Mouse (Mus musculus) layer of hippocampus, postnatal 14 days (tissue): ENCODE measurements around the gene Krtcap3. TPM values are rescaled to one million over a fixed set of nuclear protein-coding genes. Genes with fewer than 3 reads are reported as not detected.

Source experiments
- DNase-seq, 2 experiments: peaks; one replicate each; pipeline ENCODE4 v3.0.0; 2021 to 2022; ENCODE audit warnings: low spot score in 2 of 2, mixed read lengths in 1 of 2
- total RNA-seq, 2 experiments: library from RNA; stranded (reverse); gene quantifications; 2 replicates each; pipeline ENCODE4 v1.2.3; 2021

Krtcap3 gene
- total RNA-seq, 2 experiments from 2014 or later = 1.3 to 1.9 TPM

DNA sequence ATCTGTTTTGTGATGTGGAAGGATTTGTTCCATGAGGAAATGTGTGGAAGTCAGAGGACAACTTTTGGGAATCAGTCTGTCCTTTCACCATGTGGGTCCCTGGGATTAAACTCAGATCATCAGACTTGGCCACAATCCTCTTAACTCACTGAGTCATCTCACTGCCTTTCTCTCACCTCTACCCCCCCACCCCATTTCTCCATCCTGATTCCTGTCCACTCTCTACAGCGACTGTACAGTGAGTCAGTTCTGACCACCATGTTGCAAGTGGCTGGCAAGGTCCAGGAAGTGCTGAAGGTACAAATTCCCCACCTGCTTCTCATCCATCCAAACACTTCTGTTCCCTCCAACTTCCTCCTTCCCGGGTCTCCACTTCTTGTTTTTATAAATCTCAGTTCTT is 47.0 kb downstream of the Krtcap3 start:
- no peak for DNase-seq

DNA sequence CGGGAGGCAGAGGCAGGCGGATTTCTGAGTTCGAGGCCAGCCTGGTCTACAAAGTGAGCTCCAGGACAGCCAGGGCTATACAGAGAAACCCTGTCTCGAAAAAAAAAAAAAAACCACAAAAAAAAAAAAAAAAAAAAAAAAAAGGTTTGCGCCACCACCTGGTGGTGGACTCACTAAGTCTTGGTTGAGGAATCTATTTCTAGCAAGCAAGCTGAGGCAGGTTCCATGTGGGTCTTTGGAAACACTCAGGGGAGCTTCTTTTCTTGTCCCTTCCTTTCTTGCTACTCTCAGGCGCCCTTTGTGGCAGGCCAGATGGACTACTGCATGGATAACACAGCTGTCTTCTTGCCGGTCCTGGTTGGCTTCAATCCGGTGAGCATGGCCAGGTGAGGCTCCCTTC is 50.4 kb downstream of the Krtcap3 start:
- DNase-seq = no peak

Other genes with a start within 250 kb of the Krtcap3 start
- 10 to 100 TPM; 73.9 to 86.6 TPM for gene Atraid, start 203.4 kb upstream of the Krtcap3 start, total RNA-seq
- gene Slc5a6, start 202.8 kb upstream of the Krtcap3 start, total RNA-seq = 10 to 100 TPM; 12.4 to 13.3 TPM
- 10 to 100 TPM; 15.6 to 17.5 TPM for gene Cad, start 196.9 kb upstream of the Krtcap3 start, total RNA-seq
- not detected for gene Dnajc5g, start 145.4 kb upstream of the Krtcap3 start, total RNA-seq
- gene Slc30a3, start 143.5 kb upstream of the Krtcap3 start, total RNA-seq = 10 to 100 TPM; 56.9 to 61.1 TPM
- gene Trim54, start 135.0 kb upstream of the Krtcap3 start, total RNA-seq = not detected
- not detected for gene Ucn, start 112.9 kb upstream of the Krtcap3 start, total RNA-seq
- 10 to 100 TPM; 41.3 to 46.9 TPM for gene Mpv17, start 97.4 kb upstream of the Krtcap3 start, total RNA-seq
- 1 to 10 TPM; 1.2 to 4.2 TPM for gene Gm29609, start 71.8 kb upstream of the Krtcap3 start, total RNA-seq
- gene Gtf3c2, start 71.5 kb upstream of the Krtcap3 start, total RNA-seq = 10 to 100 TPM; 61.2 to 64.7 TPM
- gene Snx17, start 58.5 kb upstream of the Krtcap3 start, total RNA-seq = 10 to 100 TPM; 79.5 to 80.3 TPM
- gene Eif2b4, start 58.3 kb upstream of the Krtcap3 start, total RNA-seq = 10 to 100 TPM; 48.1 to 55.2 TPM
- 10 to 100 TPM; 25.5 to 31.3 TPM for gene Zfp513, start 49.4 kb upstream of the Krtcap3 start, total RNA-seq
- 10 to 100 TPM; 84.9 to 85.7 TPM for gene Ppm1g, start 31.0 kb upstream of the Krtcap3 start, total RNA-seq
- 10 to 100 TPM; 77.7 to 79.7 TPM for gene Nrbp1, start 10.8 kb upstream of the Krtcap3 start, total RNA-seq
- not detected for gene Gm9970, start 10.5 kb upstream of the Krtcap3 start, total RNA-seq
- gene Ift172, start 39.4 kb downstream of the Krtcap3 start, total RNA-seq = 10 to 100 TPM; 76.4 to 83.3 TPM
- gene Fndc4, start 44.4 kb downstream of the Krtcap3 start, total RNA-seq = 100 to 1,000 TPM; 160 to 164 TPM
- under 1 TPM; 0.21 to 0.53 TPM for gene Gckr, start 45.8 kb downstream of the Krtcap3 start, total RNA-seq
- 10 to 100 TPM; 41.6 to 46.0 TPM for gene Zfp512, start 200.7 kb downstream of the Krtcap3 start, total RNA-seq
- gene 4930548H24Rik, start 234.0 kb downstream of the Krtcap3 start, total RNA-seq = under 1 TPM; 0.16 to 0.21 TPM
- gene Gpn1, start 243.1 kb downstream of the Krtcap3 start, total RNA-seq = 10 to 100 TPM; 29.7 to 30.4 TPM